Mouse (Mus musculus): ENCODE results near the gene Dnajb11. TPM values are rescaled to one million over a fixed set of nuclear protein-coding genes. Genes with fewer than 3 reads are reported as not detected.

Gene Dnajb11
- polyA plus RNA-seq, 1 experiment from 2014 or later = 89.5 TPM

DNA sequence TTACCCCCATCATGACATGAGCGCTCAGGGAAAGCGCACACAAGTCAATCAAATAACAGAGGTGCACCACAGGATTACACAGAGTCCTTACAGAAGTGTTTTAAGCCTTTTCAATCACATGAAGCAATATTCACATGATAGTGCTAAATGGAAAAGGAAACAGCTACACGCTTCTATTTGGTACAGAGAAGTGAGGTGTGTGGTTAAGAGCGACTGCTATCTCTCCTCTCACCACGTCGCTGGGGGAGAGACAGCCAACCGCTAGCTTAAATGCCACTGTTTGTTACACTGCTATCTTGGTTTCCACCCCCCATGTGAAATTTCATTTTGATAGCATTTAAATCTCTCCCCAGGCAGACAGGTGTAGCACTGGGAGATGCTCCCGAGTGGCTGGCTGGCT is 32.1 kb downstream of the Dnajb11 start:
- Histone ChIP-seq H3K4me3 (replicated peaks; ENCODE audit: low read depth, low read length) (no peak overlapping the region), H3K27me3 (ENCODE audit: control insufficient read depth, insufficient read depth, low read length) (no peaks in the 10 kb centered on the region), H3K4me2 (ENCODE audit: low read length) (no peak overlapping the region), H3K9me3 (ENCODE audit: control insufficient read depth, low read length) (no peaks in the 10 kb centered on the region), H3K27ac (replicated peaks; ENCODE audit: low read depth, low read length) (no peak overlapping the region), H3K9ac (replicated peaks; ENCODE audit: low read length) (no peak overlapping the region), H3K36me3 (ENCODE audit: control insufficient read depth, insufficient read depth, low read length) (no peaks in the 10 kb centered on the region), H3K4me1 (ENCODE audit: control insufficient read depth, insufficient read depth, low read length) (no peaks in the 10 kb centered on the region)
- 88% methylated on average over 8 of the region's 8 CpGs for WGBS
- DNase-seq = no peak
- ATAC-seq (ENCODE audit: low FRiP score, low TSS enrichment) = no peak

GRCm38 (mm10) chr16:22890683-22891510 is 33.3 kb downstream of the Dnajb11 start, which contains the start of gene Ahsg:
Ahsg (plus strand) TSS chr16:22891277.
- Histone ChIP-seq H3K4me2 (ENCODE audit: low read length) (no peak within 1 kb of the TSS), H3K4me3 (replicated peaks; ENCODE audit: low read depth, low read length) (no peak within 1 kb of the TSS), H3K9me3 (ENCODE audit: control insufficient read depth, low read length) (no peaks in the 10 kb centered on the region), H3K27me3 (ENCODE audit: control insufficient read depth, insufficient read depth, low read length) (no peaks in the 10 kb centered on the region), H3K36me3 (ENCODE audit: control insufficient read depth, insufficient read depth, low read length) (no peaks in the 10 kb centered on the region), H3K9ac (replicated peaks; ENCODE audit: low read length) (no peak within 1 kb of the TSS), H3K4me1 (ENCODE audit: control insufficient read depth, insufficient read depth, low read length) (no peaks in the 10 kb centered on the region), H3K27ac (replicated peaks; ENCODE audit: low read depth, low read length) (no peak within 1 kb of the TSS)
- DNase-seq = no peak
- 86% methylated on average over 11 of the region's 11 CpGs for WGBS
- no peak for ATAC-seq (ENCODE audit: low FRiP score, low TSS enrichment)

DNA sequence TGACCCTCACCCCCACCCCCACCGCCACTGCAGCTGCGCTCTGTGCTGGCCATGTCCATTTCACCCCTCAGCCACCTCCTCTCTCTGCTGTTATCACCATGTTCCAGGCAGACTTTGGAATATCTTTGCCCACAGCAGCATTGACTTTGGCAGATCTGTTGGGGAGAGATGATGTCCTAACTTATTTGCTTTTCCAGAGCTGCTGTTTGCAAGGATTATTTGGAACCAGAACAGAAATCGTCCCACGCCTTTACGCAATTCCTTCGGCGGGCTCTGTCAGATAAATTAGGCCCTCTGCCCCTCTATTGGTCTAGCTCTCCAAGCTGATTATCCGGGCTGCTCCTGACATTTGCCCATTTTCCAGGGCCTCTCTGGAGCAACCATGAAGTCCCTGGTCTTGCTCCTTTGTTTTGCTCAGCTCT is 34.1 kb downstream of the Dnajb11 start:
- H3K9ac ChIP-seq (replicated peaks; ENCODE audit: low read length) = no peak overlapping the region
- no peak for DNase-seq
- no peak overlapping the region for H3K27ac ChIP-seq (replicated peaks; ENCODE audit: low read depth, low read length)
- H3K9me3 ChIP-seq (ENCODE audit: control insufficient read depth, low read length) = no peaks in the 10 kb centered on the region
- no peaks in the 10 kb centered on the region for H3K27me3 ChIP-seq (ENCODE audit: control insufficient read depth, insufficient read depth, low read length)
- no peak overlapping the region for H3K4me3 ChIP-seq (replicated peaks; ENCODE audit: low read depth, low read length)
- H3K36me3 ChIP-seq (ENCODE audit: control insufficient read depth, insufficient read depth, low read length) = no peaks in the 10 kb centered on the region
- no peak for ATAC-seq (ENCODE audit: low FRiP score, low TSS enrichment)
- H3K4me2 ChIP-seq (ENCODE audit: low read length) = no peak overlapping the region
- H3K4me1 ChIP-seq (ENCODE audit: control insufficient read depth, insufficient read depth, low read length) = no peaks in the 10 kb centered on the region
- WGBS = 97% methylated on average over 8 of the region's 8 CpGs

- Histone ChIP-seq H3K27me3 (ENCODE audit: control insufficient read depth, insufficient read depth, low read length) (no peaks in the 10 kb centered on the region), H3K36me3 (ENCODE audit: control insufficient read depth, insufficient read depth, low read length) (no peaks in the 10 kb centered on the region), H3K4me2 (ENCODE audit: low read length) (no peak overlapping the region), H3K27ac (replicated peaks; ENCODE audit: low read depth, low read length) (no peak overlapping the region), H3K9me3 (ENCODE audit: control insufficient read depth, low read length) (no peaks in the 10 kb centered on the region), H3K4me1 (ENCODE audit: control insufficient read depth, insufficient read depth, low read length) (no peaks in the 10 kb centered on the region), H3K4me3 (replicated peaks; ENCODE audit: low read depth, low read length) (no peak overlapping the region), H3K9ac (replicated peaks; ENCODE audit: low read length) (no peak overlapping the region)
- ATAC-seq (ENCODE audit: low FRiP score, low TSS enrichment) = no peak
- no peak for DNase-seq
- WGBS = 71% methylated on average over 8 of the region's 8 CpGs
Observed at GRCm38 (mm10) chr16:22894095-22894494, 36.5 kb downstream of the Dnajb11 start.

DNA sequence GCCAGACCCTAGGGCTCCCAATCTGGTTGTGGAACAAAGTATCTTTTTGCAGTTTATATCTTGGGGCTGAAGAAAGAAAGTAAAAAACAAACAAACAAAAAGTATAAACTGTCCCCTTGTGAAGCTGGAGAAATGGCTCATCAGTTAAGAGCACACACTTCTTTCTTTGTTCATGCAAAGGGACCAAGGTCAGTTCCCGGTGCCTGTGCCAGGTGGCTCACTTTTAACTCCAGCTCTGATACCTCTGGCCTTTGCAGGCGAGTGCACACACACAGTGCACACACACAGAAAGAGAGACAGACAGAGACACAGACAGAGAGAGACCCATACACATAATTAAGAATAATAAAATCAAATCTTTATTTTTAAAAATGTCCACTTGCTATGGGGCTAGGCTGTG is 39.0 kb downstream of the Dnajb11 start:
- no peak for ATAC-seq (ENCODE audit: low FRiP score, low TSS enrichment)
- no peak overlapping the region for H3K4me3 ChIP-seq (replicated peaks; ENCODE audit: low read depth, low read length)
- 65% methylated on average over 2 of the region's 2 CpGs for WGBS
- H3K9ac ChIP-seq (replicated peaks; ENCODE audit: low read length) = no peak overlapping the region
- H3K4me2 ChIP-seq (ENCODE audit: low read length) = no peak overlapping the region
- no peaks in the 10 kb centered on the region for H3K4me1 ChIP-seq (ENCODE audit: control insufficient read depth, insufficient read depth, low read length)
- H3K27ac ChIP-seq (replicated peaks; ENCODE audit: low read depth, low read length) = no peak overlapping the region
- no peaks in the 10 kb centered on the region for H3K9me3 ChIP-seq (ENCODE audit: control insufficient read depth, low read length)
- DNase-seq = no peak
- no peaks in the 10 kb centered on the region for H3K27me3 ChIP-seq (ENCODE audit: control insufficient read depth, insufficient read depth, low read length)
- H3K36me3 ChIP-seq (ENCODE audit: control insufficient read depth, insufficient read depth, low read length) = no peaks in the 10 kb centered on the region

DNA sequence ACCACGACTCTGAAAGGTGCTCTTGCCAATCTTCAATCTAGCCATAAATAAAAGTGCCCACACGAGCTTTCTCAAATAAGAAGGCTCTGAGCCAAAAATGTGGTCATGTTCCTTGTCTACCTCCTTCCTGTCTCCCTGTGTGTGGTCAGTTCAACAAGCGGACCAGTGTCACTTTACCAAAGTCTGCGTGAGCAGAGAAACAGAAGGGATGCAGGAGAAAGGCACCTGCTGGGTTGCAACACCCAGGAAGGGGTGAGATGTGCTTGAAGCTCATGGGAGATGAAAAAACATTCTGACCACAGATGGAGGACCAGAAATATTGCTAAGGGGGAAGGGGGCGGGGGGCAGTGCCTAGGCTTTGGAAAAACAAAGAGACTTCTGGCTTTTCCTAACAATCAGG is 41.7 kb downstream of the Dnajb11 start:
- Histone ChIP-seq H3K27ac (replicated peaks; ENCODE audit: low read depth, low read length) (no peak overlapping the region), H3K9ac (replicated peaks; ENCODE audit: low read length) (no peak overlapping the region), H3K36me3 (ENCODE audit: control insufficient read depth, insufficient read depth, low read length) (no peaks in the 10 kb centered on the region), H3K27me3 (ENCODE audit: control insufficient read depth, insufficient read depth, low read length) (no peaks in the 10 kb centered on the region), H3K4me1 (ENCODE audit: control insufficient read depth, insufficient read depth, low read length) (no peaks in the 10 kb centered on the region), H3K9me3 (ENCODE audit: control insufficient read depth, low read length) (no peaks in the 10 kb centered on the region), H3K4me2 (ENCODE audit: low read length) (no peak overlapping the region), H3K4me3 (replicated peaks; ENCODE audit: low read depth, low read length) (no peak overlapping the region)
- DNase-seq (no peak), ATAC-seq (ENCODE audit: low FRiP score, low TSS enrichment) (no peak)
- 62% methylated on average over 5 of the region's 5 CpGs for WGBS

DNA sequence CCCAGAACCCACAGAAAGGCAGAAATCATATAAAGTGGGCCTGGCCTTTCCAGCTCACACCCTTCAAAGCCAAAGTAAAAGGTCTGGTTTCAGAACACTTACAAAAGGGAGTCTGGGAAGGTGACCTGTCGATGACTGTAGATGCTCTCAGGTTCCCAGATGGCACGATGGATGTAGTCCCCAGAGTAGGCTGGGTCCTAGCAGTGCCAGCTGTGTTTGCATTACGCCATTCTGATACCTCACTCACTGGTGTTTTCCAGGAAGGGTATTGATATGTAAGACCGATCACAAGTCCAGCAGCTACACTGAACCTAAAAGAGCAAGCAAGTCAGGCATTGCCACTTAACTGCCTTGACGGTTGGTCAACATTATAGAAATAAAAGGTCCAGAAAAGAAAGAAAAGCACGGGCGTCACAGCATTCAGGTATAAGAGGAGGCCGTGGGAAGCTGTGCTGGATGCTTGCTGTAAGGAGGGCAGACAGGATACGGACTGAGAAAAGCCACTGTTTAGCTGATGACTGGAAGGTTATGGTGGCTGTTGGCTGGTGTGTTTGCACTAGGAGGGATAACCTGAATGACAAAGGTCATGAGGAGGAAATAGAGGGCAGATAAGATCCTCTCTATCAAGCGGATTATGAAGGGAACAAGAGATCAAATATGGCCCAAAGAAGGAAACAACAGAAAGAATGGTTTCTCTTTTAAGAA is 42.4 kb downstream of the Dnajb11 start:
- WGBS = 87% methylated on average over 10 of the region's 10 CpGs
- no peak for ATAC-seq (ENCODE audit: low FRiP score, low TSS enrichment)
- H3K9me3 ChIP-seq (ENCODE audit: control insufficient read depth, low read length) = no peaks in the 10 kb centered on the region
- H3K9ac ChIP-seq (replicated peaks; ENCODE audit: low read length) = no peak overlapping the region
- DNase-seq = no peak
- no peaks in the 10 kb centered on the region for H3K36me3 ChIP-seq (ENCODE audit: control insufficient read depth, insufficient read depth, low read length)
- no peak overlapping the region for H3K4me2 ChIP-seq (ENCODE audit: low read length)
- no peak overlapping the region for H3K27ac ChIP-seq (replicated peaks; ENCODE audit: low read depth, low read length)
- H3K4me3 ChIP-seq (replicated peaks; ENCODE audit: low read depth, low read length) = no peak overlapping the region
- no peaks in the 10 kb centered on the region for H3K27me3 ChIP-seq (ENCODE audit: control insufficient read depth, insufficient read depth, low read length)
- no peaks in the 10 kb centered on the region for H3K4me1 ChIP-seq (ENCODE audit: control insufficient read depth, insufficient read depth, low read length)

DNA sequence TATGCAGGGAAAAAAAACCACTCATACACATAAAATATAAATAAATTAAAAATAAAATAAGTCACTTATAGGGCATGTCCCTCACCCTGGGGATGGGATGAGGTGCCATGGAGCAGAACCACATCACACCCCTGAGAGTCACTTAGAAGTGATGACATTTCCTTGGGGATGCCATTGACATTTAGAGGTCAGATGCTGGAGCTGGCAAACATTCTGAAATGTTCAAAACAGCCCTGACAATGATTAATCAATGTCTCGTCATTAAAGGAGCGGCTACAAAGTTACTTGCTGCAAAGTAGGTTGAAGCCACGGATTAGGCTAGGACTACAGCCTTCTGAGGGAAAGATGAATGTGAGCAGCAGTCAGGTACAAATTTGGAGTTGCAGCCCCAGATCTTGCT is 43.7 kb downstream of the Dnajb11 start:
- ATAC-seq (ENCODE audit: low FRiP score, low TSS enrichment) = no peak
- Histone ChIP-seq H3K27ac (replicated peaks; ENCODE audit: low read depth, low read length) (no peak overlapping the region), H3K4me2 (ENCODE audit: low read length) (no peak overlapping the region), H3K4me1 (ENCODE audit: control insufficient read depth, insufficient read depth, low read length) (no peaks in the 10 kb centered on the region), H3K4me3 (replicated peaks; ENCODE audit: low read depth, low read length) (no peak overlapping the region), H3K9me3 (ENCODE audit: control insufficient read depth, low read length) (no peaks in the 10 kb centered on the region), H3K36me3 (ENCODE audit: control insufficient read depth, insufficient read depth, low read length) (no peaks in the 10 kb centered on the region), H3K27me3 (ENCODE audit: control insufficient read depth, insufficient read depth, low read length) (no peaks in the 10 kb centered on the region), H3K9ac (replicated peaks; ENCODE audit: low read length) (no peak overlapping the region)
- 91% methylated on average over 3 of the region's 3 CpGs for WGBS
- DNase-seq = no peak

GRCm38 (mm10) chr16:22909290-22909689 is 51.6 kb downstream of the Dnajb11 start:
- Histone ChIP-seq H3K27me3 (ENCODE audit: control insufficient read depth, insufficient read depth, low read length) (no peaks in the 10 kb centered on the region), H3K9me3 (ENCODE audit: control insufficient read depth, low read length) (no peaks in the 10 kb centered on the region), H3K4me1 (ENCODE audit: control insufficient read depth, insufficient read depth, low read length) (no peaks in the 10 kb centered on the region), H3K4me2 (ENCODE audit: low read length) (no peak overlapping the region), H3K9ac (replicated peaks; ENCODE audit: low read length) (no peak overlapping the region), H3K4me3 (replicated peaks; ENCODE audit: low read depth, low read length) (no peak overlapping the region), H3K36me3 (ENCODE audit: control insufficient read depth, insufficient read depth, low read length) (no peaks in the 10 kb centered on the region), H3K27ac (replicated peaks; ENCODE audit: low read depth, low read length) (no peak overlapping the region)
- ATAC-seq (ENCODE audit: low FRiP score, low TSS enrichment) (no peak), DNase-seq (no peak)
- WGBS = 92% methylated on average over 6 of the region's 6 CpGs

All from midbrain, embryonic 14.5 days (tissue).